Mouse (Mus musculus) thymus, postnatal 10 days (tissue): ENCODE results near the gene Prlh.

ENCODE experiments used
- DNase-seq, 2 experiments: peaks; one replicate each; pipeline ENCODE4 v3.0.0; 2021; ENCODE audit warnings: low spot score in 2 of 2

Prlh gene

DNA sequence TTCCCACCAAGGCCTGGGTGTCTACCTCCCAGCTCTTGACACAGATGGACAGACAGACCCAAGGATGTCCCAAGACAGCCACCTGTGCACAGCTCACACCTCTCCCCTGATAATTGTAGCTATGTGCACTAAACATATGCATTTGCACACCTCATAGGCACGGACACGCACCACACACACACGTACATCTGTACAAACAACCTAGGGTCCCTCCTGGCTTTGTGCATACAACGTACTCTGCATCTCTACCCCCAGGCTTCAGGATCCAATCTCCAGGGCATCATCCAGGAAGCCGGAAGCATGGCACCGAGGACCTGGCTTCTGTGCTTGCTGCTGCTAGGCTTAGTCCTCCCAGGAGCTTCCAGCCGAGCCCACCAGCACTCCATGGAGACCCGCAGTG is at the start of gene Prlh:
TSS of gene Prlh (plus strand) at position 301 of the 400 bp plus-strand sequence.
- DNase-seq, result no peak

- no peak for DNase-seq
Measured at GRCm38 (mm10) chr1:90903211-90903945, 49.5 kb upstream of the Prlh start.

GRCm38 (mm10) chr1:90903971-90904458 is 48.9 kb upstream of the Prlh start:
- no peak for DNase-seq

- no peak for DNase-seq
Measured at GRCm38 (mm10) chr1:90904729-90905404, 48.0 kb upstream of the Prlh start.

DNA sequence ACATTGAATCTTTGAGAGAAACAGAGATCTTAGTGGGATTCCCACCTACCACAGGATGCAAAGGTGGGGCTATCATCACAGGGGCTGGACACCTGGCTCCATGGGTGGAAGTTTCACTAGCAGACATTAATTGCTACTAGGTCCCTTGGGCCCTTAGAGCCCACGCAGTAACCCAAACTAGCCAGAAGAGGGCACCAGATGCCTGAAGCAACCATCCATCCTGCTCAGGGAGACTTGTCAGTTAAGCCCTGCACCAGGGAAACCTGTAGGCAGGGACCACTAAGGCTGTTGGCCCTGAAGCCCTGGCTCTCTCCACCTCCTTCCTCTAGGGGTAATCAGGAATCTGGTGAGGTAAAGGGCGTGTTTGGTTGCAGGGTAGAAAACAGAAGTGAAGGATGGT is 46.6 kb upstream of the Prlh start:
- DNase-seq, result peak in 1 of 2 experiments; percentile 30

- no peak for DNase-seq
Measured at GRCm38 (mm10) chr1:90909161-90909560, 43.7 kb upstream of the Prlh start.

DNA sequence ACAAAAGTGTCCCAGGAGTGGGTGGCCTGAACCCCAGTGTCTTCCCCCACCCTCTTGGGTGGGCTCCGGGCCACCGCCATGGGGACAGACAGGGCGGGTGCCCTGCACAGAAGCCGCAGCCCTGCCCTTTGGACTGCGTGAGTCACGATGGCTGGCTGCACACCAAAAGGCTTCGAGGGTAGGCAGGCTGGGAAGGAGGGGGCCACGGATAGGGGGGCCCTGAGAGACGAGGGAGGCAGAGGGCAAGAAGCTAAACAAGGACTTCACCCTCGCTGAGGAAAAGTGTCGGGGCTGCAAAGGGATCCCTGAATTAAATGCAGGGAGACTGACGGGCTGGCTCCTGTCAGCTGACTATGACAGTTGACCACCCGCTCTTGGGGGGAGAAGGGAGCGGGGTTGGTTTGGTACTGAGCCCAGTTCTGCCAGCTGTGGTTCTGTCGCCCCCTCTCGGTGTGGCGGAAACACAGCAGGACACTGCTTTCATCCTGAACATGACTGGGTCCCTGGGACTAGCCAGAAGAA is 43.2 kb upstream of the Prlh start:
- DNase-seq, result no peak

GRCm38 (mm10) chr1:90913231-90913630 is 39.7 kb upstream of the Prlh start:
- DNase-seq, result no peak

DNA sequence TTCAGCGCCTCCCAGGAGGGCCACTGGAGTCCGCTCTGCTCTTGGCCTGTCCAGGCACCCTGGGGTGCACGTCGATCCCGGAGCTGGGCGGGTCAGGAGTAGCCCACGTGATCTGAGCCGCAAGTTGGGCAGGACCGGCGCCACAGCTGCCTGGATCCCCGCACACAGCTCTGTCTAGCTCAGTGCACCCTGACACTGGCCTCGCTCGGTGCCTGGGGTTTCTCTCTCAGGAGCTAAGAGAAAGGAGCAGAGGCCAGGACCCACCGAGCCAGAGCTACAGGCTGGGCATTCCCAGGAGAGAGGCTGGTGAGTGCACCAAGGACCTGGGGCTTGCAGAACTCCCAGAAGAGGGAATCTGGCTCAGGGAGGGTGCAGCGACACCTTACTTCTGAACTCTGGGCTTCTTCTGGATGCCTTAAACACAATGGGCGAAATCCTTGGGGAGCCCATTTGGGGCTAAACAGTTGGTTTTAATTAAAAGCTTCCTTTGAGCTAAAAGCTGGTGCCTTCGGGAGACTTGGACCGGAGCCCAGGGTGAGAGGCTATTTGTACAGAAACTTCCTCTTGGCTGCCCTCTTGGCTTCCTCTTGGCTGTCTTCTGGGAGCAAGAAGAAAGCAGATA is 37.8 kb upstream of the Prlh start, which contains the start of gene Mlph:
TSS of gene Mlph (plus strand) at position 138 of the 622 bp plus-strand sequence.
- DNase-seq, result no peak

DNA sequence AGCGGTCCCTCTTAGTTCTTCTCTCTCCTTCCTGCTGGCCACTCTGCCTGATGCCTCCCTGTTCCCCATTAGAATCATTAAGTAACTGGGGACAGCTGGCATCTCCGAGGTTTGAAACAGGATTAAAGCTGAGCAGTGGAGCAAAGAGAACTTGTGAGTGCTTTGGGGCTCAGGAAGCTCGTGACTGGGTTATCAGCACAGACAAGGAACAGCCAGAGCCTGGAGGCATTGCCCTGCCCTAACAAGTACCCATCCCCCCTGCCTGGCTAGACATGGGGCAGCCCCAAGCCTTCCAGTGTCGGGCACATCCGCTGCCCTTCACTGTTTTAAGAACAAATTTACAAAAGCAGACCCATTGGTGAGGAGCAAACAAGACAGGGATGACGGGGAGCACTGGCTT is 35.4 kb upstream of the Prlh start:
- no peak for DNase-seq

DNA sequence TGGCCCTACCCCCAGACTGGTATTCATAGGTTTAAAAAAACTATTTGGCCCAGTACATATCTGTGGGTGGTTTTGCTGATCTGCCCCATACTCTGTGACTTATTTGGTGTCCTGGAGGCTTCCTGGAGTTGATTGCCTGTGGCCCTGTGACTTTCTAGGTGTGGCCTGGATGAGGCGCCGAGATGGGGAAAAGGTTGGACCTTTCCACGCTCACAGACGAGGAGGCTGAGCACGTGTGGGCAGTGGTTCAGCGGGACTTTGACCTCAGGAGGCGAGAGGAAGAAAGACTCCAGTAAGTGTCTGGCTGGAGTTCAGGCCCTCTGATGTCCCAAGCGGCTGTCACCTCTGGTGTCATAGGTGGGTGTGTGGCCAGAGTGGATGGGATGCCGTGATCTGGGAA is 31.2 kb upstream of the Prlh start:
- no peak for DNase-seq

- DNase-seq, result no peak
Measured at GRCm38 (mm10) chr1:90926030-90926429, 26.9 kb upstream of the Prlh start.

GRCm38 (mm10) chr1:90927308-90927707 is 25.6 kb upstream of the Prlh start:
- DNase-seq, result no peak

DNA sequence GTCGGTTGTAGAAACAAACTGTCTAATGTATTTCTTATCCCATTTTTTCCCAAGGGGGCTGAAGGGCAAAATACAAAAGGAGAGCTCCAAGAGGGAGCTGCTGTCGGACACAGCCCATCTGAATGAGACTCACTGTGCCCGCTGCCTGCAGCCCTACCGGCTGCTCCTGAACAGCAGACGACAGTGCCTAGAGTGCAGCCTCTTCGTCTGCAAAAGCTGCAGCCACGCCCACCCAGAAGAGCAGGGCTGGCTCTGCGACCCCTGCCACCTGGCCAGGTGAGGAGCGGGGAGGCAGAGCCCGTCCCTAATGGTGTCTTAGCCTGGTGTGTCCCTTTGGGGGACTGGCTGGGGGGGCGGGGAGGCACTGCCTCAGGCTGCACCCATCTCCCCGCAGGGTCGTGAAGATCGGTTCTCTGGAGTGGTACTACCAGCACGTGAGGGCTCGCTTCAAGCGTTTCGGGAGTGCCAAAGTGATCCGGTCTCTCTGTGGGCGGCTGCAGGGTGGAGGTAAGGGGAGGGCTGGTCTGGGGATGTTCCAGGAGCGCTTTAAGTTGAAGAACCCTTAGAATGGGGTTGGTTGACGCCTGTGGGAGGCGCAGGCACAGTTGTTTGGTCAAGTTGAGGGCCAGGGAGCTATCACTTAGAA is 24.9 kb upstream of the Prlh start:
- DNase-seq, result no peak

GRCm38 (mm10) chr1:90928575-90928934 is 24.4 kb upstream of the Prlh start:
- peak; percentile 39 to 73 for DNase-seq

DNA sequence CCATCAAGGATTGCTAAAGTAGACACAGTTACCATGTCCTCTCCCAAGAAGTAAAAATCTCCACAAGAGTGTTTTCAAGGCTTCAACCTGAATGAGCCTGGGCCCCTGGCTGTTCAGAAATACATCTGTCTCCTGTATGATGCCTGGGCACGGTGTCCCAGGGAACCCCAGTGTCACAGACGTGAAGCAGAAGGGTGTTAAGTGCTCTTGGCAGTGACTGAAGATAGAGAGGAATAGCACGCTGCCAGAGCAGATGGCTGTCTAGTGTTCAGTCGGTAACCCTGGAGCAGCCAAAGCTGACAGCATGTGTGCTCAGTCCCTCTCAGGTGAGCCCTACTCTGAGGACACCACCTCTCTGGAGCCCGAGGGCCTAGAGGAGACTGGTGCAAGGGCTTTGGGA is 19.9 kb upstream of the Prlh start:
- no peak for DNase-seq

GRCm38 (mm10) chr1:90936990-90937389 is 15.9 kb upstream of the Prlh start:
- no peak for DNase-seq

GRCm38 (mm10) chr1:90939980-90940379 is 12.9 kb upstream of the Prlh start:
- no peak for DNase-seq

DNA sequence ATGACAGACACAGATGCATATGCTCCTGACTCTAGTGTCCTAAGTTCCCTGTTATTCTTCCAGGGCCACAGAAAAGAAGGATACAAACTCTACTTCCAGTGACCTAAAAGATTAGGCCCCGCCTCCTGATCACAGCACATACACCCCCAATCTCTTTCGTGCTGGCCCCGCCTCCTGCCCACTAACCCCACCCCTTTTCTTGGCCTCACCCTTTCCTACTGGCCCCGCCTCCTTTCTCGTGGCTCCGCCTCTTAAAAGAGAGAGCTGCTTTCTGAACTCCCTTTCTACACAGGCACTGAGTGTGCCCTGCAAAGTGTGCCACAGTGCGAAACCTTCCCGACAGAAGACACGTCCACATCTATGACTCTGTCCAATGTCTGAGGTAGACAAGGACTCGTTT is 7.7 kb upstream of the Prlh start:
- no peak for DNase-seq

GRCm38 (mm10) chr1:90947252-90947651 is 5.7 kb upstream of the Prlh start:
- DNase-seq, result no peak

GRCm38 (mm10) chr1:90949309-90949708 is 3.6 kb upstream of the Prlh start:
- DNase-seq, result no peak

DNA sequence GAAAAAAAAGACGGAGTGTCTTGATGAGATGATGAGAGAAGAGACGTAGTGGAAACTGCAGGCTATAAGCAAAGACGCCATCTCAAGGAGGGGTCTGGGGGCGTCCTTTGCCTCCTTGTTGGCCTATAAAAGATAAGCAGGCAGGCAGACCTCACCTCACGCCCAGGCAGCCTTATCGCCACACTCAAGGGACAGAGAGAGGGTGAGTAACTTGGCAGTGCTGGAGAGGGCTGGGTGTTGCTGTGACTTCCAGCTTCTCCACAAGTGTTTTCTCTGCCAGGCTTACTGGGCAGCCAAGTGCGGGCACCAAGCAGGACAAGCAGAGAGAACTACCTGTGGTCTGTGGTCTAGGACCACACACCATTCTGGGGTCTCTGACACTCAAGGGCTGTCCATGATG is 1.2 kb upstream of the Prlh start:
- no peak for DNase-seq
